Mouse (Mus musculus) lung, postnatal 0 days (tissue): ENCODE results near the gene Gpc2. TPM values are rescaled to one million over a fixed set of nuclear protein-coding genes. Genes with fewer than 3 reads are reported as not detected.

Experiments used
- ATAC-seq: fragments of 200-750 bp; cut with Nextera tagmentation; 2 replicates; pipeline ENCODE4 v1.8.0; 2017; ENCODE audit warnings: moderate library complexity
- DNase-seq: peaks from one replicate; pipeline ENCODE4 v3.0.0-alpha.2; 2016; ENCODE audit warnings: low spot score
- H3K27ac ChIP-seq: fragments of 300-500 bp; sonication (generic); 2 replicates; pipeline ENCODE4 v1.5.1; 2014; ENCODE audit warnings: antibody characterized with exemption, mild to moderate bottlenecking, low read length, mixed read lengths
- H3K27me3 ChIP-seq: fragments of 300-500 bp; sonication (generic); replicated peaks from 2 replicates; pipeline ENCODE4 v1.6.1; 2014; ENCODE audit warnings: low read length, mixed read lengths; ENCODE audit not compliant: insufficient read depth
- H3K36me3 ChIP-seq: fragments of 300-500 bp; sonication (generic); 2 replicates; pipeline ENCODE4 v1.6.1; 2014; ENCODE audit warnings: low read length, mixed read lengths; ENCODE audit not compliant: insufficient read depth
- H3K4me1 ChIP-seq: fragments of 300-500 bp; sonication (generic); 2 replicates; pipeline ENCODE4 v1.6.1; 2014; ENCODE audit warnings: antibody characterized with exemption, low read depth, low read length, mixed read lengths; ENCODE audit not compliant: insufficient read depth
- H3K4me2 ChIP-seq: fragments of 300-500 bp; sonication (generic); replicated peaks from 2 replicates; pipeline ENCODE4 v1.6.1; 2014; ENCODE audit warnings: low read depth, mild to moderate bottlenecking, low read length, moderate library complexity, mixed read lengths
- H3K4me3 ChIP-seq: fragments of 300-500 bp; sonication (generic); 2 replicates; pipeline ENCODE4 v1.5.1; 2014; ENCODE audit warnings: low read depth, low read length
- H3K9ac ChIP-seq: fragments of 300-500 bp; sonication (generic); replicated peaks from 2 replicates; pipeline ENCODE4 v1.6.1; 2014; ENCODE audit warnings: low read depth, mild to moderate bottlenecking
- H3K9me3 ChIP-seq: fragments of 300-500 bp; sonication (generic); 2 replicates; pipeline ENCODE4 v1.6.1; 2016; ENCODE audit warnings: low read length, mixed read lengths
- CTCF ChIP-seq: IDR thresholded peaks from 2 replicates; pipeline ENCODE4 v1.5.1; 2016; ENCODE audit warnings: antibody characterized with exemption, mild to moderate bottlenecking
- EP300 ChIP-seq: IDR thresholded peaks from 2 replicates; pipeline ENCODE4 v1.6.1; 2016; ENCODE audit warnings: antibody characterized with exemption, mild to moderate bottlenecking, control low read depth
- WGBS: fragments of 180-500 bp; shearing (Covaris S2); extraction: QIAGEN DNeasy Blood & Tissue Kit; methylation state at CpG from one replicate; pipeline ENCODE4 v1.1.7; 2014; 5-methylcytosine and 5-hydroxymethylcytosine counted together
- polyA plus RNA-seq: library from polyadenylated mRNA; unstranded; fragments of >200 nt; fragmentation: Nextera tagmentation; extraction: Ambion mirVana; gene quantifications from 2 replicates; pipeline ENCODE4 v1.2.1, GENCODE M21; 2015

Gene Gpc2
- polyA plus RNA-seq, result 2.0 and 2.7 TPM in 2 replicates

- TF ChIP-seq EP300 (no peak), CTCF (no peak)
- peak within 1 kb of the TSS; percentile 72 for H3K4me2 ChIP-seq
- ATAC-seq (peak; percentile 99), DNase-seq (peak; percentile 96)
- under 1% methylated on average over 56 of the region's 56 CpGs for WGBS
- H3K27me3 ChIP-seq, result no peaks in the 10 kb centered on the region
- H3K4me3 ChIP-seq, result peak within 1 kb of the TSS; percentile 34
- no peaks in the 10 kb centered on the region for H3K36me3 ChIP-seq
- H3K4me1 ChIP-seq, result no peaks in the 10 kb centered on the region
- H3K27ac ChIP-seq, result no peak within 1 kb of the TSS
- H3K9ac ChIP-seq, result no peak within 1 kb of the TSS
- H3K9me3 ChIP-seq, result no peaks in the 10 kb centered on the region
Observed at GRCm38 (mm10) chr5:138279585-138280424, at the start of gene Gpc2, which contains the start of the genes Gm43720 and Stag3. Gene Gpc2, minus strand, starts transcription at chr5:138280005. Gene Gm43720, minus strand, starts transcription at chr5:138279958. Gene Stag3, plus strand, starts transcription at chr5:138280240.

- H3K9ac ChIP-seq, result no peak overlapping the region
- ATAC-seq (no peak), DNase-seq (no peak)
- H3K27ac ChIP-seq, result no peak overlapping the region
- H3K4me1 ChIP-seq, result no peaks in the 10 kb centered on the region
- H3K9me3 ChIP-seq, result no peaks in the 10 kb centered on the region
- no peaks in the 10 kb centered on the region for H3K27me3 ChIP-seq
- H3K4me3 ChIP-seq, result no peak overlapping the region
- no peak overlapping the region for H3K4me2 ChIP-seq
- 83% methylated on average over 3 of the region's 3 CpGs for WGBS
- no peak for TF ChIP-seq EP300
- TF ChIP-seq CTCF, result no peak
- H3K36me3 ChIP-seq, result no peaks in the 10 kb centered on the region
Observed at GRCm38 (mm10) chr5:138312795-138313194, 33.0 kb upstream of the Gpc2 start.

DNA sequence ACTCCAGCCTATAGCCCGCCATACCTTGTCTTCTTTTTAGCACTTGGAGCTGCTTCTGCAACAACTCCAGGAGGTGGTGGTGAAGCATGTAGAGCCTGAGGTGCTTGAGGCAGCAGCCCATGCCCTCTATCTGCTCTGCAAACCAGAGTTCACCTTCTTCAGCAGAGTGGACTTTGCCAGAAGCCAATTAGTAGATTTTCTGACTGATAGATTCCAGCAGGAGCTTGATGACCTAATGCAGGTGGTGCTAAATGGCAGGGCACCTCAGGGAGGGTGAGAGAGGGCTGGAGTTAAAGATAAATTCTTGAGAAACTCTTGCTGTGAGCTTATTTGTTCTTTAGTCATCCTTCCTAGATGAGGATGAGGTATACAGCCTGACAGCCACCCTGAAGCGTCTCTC lies 19.8 kb upstream of the Gpc2 start:
- ATAC-seq (no peak), DNase-seq (no peak)
- H3K36me3 ChIP-seq, result no peaks in the 10 kb centered on the region
- WGBS, result 66% methylated on average over 2 of the region's 2 CpGs
- no peak overlapping the region for H3K4me2 ChIP-seq
- no peaks in the 10 kb centered on the region for H3K27me3 ChIP-seq
- TF ChIP-seq CTCF (no peak), EP300 (no peak)
- no peaks in the 10 kb centered on the region for H3K9me3 ChIP-seq
- H3K27ac ChIP-seq, result no peak overlapping the region
- H3K4me1 ChIP-seq, result no peaks in the 10 kb centered on the region
- H3K4me3 ChIP-seq, result no peak overlapping the region
- H3K9ac ChIP-seq, result no peak overlapping the region

DNA sequence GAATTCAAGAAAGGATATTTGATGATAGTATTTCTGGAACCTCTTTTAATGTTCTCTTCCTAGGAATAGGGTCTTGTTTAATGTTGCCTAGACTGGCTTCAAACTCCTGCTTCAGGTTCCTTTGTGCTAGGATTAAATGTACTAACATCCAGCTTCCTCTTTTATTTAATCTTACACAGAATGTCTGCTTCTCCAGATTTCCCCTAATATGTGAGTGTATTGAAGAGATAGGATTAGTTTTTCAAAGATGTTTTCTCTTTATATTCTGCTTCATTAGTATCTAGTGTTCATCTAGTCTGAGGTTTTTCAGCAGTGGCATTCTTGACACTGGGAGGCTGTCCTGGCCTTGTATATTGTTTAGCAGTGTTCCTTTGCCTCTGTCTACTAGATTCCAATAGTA lies 14.4 kb upstream of the Gpc2 start:
- DNase-seq (no peak), ATAC-seq (no peak)
- Histone ChIP-seq H3K9me3 (no peaks in the 10 kb centered on the region), H3K27me3 (no peaks in the 10 kb centered on the region), H3K36me3 (no peaks in the 10 kb centered on the region), H3K9ac (no peak overlapping the region), H3K4me3 (no peak overlapping the region), H3K27ac (no peak overlapping the region), H3K4me2 (no peak overlapping the region), H3K4me1 (no peaks in the 10 kb centered on the region)
- no peak for TF ChIP-seq CTCF
- TF ChIP-seq EP300, result no peak

GRCm38 (mm10) chr5:138291638-138292037 lies 11.8 kb upstream of the Gpc2 start:
- no peak overlapping the region for H3K4me3 ChIP-seq

DNA sequence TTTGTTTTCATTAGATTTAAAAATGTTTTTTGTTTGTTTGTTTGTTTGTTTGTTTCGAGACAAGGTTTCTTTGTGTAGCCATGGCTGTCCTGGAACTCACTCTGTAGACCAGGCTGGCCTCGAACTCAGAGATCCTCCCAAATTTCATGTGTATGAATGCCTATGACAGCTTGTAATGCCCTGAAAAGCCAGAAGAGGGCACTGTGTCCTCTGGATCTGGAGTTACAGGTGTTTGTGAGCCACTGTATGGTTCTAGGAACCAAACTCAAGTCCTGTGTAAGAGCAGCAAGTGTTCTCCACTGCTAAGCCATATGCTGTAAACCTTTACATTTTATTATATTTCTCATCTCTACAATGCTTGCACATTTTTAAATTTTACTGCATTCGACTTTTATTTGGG lies 8.1 kb upstream of the Gpc2 start:
- Histone ChIP-seq H3K4me2 (no peak overlapping the region), H3K9ac (no peak overlapping the region), H3K4me1 (no peaks in the 10 kb centered on the region), H3K27ac (no peak overlapping the region), H3K9me3 (no peaks in the 10 kb centered on the region), H3K4me3 (no peak overlapping the region), H3K36me3 (no peaks in the 10 kb centered on the region), H3K27me3 (no peaks in the 10 kb centered on the region)
- TF ChIP-seq CTCF (peak; percentile 40), EP300 (no peak)
- ATAC-seq (no peak), DNase-seq (no peak)
- 56% methylated on average over 3 of the region's 3 CpGs for WGBS

More at GRCm38 (mm10) chr5:138291638-138292037, 11.8 kb upstream of the Gpc2 start:
- DNase-seq, result no peak
- Histone ChIP-seq H3K27me3 (no peaks in the 10 kb centered on the region), H3K9ac (no peak overlapping the region), H3K9me3 (no peaks in the 10 kb centered on the region), H3K4me1 (no peaks in the 10 kb centered on the region), H3K36me3 (no peaks in the 10 kb centered on the region), H3K27ac (no peak overlapping the region), H3K4me2 (no peak overlapping the region)
- WGBS, result 59% methylated on average over 1 of the region's 1 CpGs
- no peak for ATAC-seq
- TF ChIP-seq EP300 (no peak), CTCF (no peak)
